Mouse (Mus musculus): ENCODE results near the gene Aip. TPM values are rescaled to one million over a fixed set of nuclear protein-coding genes. Genes with fewer than 3 reads are reported as not detected.

The Aip gene
- polyA plus RNA-seq, 1 experiment from 2014 or later, result 79.2 TPM

DNA sequence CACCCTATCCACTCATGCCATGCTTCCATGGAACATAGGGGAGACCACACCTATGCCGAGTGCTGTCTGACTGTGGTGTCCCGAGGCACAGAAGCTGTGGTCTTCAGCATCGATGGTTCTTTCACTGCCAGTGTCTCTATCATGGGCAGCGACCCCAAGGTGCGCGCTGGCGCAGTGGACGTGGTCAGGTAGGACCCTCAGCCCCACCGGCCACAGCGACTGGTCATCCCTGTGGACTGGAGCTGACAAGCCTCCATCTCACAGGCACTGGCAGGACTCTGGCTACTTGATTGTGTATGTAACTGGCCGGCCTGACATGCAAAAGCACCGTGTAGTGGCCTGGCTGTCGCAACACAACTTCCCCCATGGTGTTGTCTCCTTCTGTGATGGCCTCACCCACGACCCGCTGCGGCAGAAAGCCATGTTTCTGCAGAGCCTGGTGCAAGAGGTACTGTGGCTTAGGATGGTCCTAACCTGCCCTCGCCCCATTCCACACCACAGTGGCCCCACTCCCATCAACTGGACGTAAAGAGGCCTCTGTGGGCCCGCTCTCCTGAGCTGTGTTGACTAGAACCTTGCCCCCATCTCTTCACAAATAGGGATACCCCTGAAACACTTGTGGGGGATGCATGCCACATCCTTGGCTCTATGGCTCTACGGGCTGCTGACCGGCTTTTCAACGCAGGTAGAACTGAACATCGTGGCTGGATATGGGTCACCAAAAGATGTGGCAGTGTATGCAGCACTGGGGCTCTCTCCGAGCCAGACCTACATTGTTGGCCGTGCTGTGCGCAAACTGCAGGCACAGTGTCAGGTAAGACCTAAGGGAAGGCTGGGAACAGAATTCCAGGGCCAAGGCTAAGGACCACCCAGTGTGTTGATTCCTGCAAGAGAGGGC lies 13.3 kb downstream of the Aip start:
- H3K9me3 ChIP-seq (replicated peaks), result no peaks in the 10 kb centered on the region
- H3K27me3 ChIP-seq (ENCODE audit: low read depth, poor library complexity, severe bottlenecking), result no peaks in the 10 kb centered on the region
- H3K4me3 ChIP-seq, result no peak overlapping the region
- peaks cover 62% of the 10 kb centered on the region for H3K36me3 ChIP-seq
- H3K4me1 ChIP-seq, result peaks cover 18% of the 10 kb centered on the region
- no peak overlapping the region for H3K27ac ChIP-seq
- WGBS, result 94% methylated on average over 26 of the region's 26 CpGs
- DNase-seq (ENCODE audit: low spot score), result no peak

DNA sequence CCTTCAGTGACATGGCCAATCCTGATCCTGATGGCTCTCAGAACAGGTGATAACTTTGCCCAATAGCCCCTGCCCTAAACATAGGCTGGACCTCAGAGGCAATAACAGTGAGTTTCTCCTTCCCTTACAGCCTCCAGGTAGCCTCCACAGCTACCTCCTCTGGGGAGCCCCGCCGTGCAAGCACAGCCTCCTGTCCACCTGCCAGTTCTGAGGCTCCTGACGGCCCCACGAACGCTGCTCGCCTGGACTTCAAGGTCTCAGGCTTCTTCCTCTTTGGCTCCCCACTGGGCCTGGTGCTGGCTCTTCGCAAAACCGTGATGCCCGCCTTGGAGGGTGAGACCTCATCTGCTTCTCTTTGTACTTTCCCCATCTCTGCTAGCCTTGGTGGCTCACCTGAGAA lies 17.1 kb downstream of the Aip start:
- WGBS, result 88% methylated on average over 9 of the region's 9 CpGs
- no peak for DNase-seq (ENCODE audit: low spot score)
- H3K36me3 ChIP-seq, result peaks cover 24% of the 10 kb centered on the region
- H3K27me3 ChIP-seq (ENCODE audit: low read depth, poor library complexity, severe bottlenecking), result peaks cover under 1% of the 10 kb centered on the region; the same call in 1 of the 2 replicates
- H3K4me1 ChIP-seq, result peaks cover 14% of the 10 kb centered on the region
- H3K27ac ChIP-seq, result no peak overlapping the region
- no peaks in the 10 kb centered on the region for H3K9me3 ChIP-seq (replicated peaks)
- no peak overlapping the region for H3K4me3 ChIP-seq

DNA sequence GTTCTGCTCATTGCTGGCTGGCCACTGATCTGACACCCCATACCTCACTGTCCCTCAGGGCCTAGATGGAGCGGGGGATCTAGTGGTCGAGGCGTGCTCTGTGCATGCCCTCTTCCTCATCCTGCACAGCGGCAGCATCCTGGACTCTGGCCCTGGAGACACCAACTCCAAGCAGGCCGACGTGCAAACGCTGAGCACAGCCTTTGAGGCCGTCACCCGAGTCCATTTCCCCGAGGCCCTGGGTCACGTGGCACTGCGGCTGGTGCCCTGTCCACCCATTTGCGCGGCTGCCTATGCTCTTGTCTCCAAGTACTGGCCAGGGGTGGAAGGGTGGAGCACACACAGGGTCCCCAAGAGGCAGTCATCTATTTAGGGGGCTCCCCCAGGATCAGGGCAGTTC lies 19.0 kb downstream of the Aip start:
- Histone ChIP-seq H3K9me3 (replicated peaks) (no peaks in the 10 kb centered on the region), H3K4me1 (peaks cover 9% of the 10 kb centered on the region), H3K27me3 (ENCODE audit: low read depth, poor library complexity, severe bottlenecking) (peaks cover 19% of the 10 kb centered on the region), H3K4me3 (no peak overlapping the region), H3K27ac (no peak overlapping the region), H3K36me3 (peaks cover 6% of the 10 kb centered on the region)
- DNase-seq (ENCODE audit: low spot score), result no peak
- WGBS, result 93% methylated on average over 14 of the region's 14 CpGs

DNA sequence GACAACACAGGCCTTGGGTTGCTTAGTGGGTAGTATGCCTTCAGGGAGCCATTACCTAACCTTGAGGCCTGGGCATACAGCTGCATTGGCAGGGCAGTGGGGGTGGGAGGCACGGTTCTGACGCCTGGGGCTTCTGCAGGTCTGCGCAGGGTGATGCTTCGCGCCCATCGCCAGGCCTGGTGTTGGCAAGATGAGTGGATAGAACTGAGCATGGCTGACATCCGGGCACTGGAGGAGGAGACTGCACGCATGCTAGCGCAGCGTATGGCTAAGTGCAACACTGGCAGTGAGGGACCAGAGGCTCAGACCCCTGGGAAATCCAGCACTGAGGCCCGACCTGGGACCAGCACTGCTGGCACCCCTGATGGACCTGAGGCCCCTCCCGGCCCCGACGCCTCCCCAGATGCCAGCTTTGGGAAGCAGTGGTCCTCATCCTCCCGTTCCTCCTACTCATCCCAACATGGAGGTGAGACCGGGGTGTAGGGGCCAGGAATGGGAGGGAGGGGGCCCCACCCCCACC lies 20.9 kb downstream of the Aip start:
- WGBS, result 89% methylated on average over 16 of the region's 16 CpGs

DNA sequence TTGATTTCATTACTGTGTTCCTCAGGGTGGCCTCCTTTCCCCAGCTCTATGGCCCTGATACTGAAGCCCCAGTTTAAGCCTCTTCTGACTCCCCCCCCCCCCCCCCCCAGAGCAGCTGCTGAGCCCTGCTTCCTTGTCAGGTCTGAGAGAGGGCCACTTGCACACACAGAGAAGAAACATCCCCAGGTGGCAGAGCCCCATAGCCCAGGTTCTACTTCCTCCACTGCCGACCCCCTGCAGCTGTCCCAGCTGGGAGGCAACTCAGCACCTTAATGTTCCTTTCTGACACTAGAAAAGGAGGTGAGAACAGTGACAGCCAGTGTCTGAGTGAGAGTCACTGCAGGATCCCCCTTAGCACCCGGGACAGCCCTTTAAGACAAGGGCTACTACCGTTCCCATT lies 21.9 kb downstream of the Aip start:
- peaks cover 48% of the 10 kb centered on the region for H3K27me3 ChIP-seq (ENCODE audit: low read depth, poor library complexity, severe bottlenecking)
- WGBS, result 65% methylated on average over 3 of the region's 3 CpGs
- H3K4me3 ChIP-seq, result no peak overlapping the region
- no peak overlapping the region for H3K27ac ChIP-seq
- peaks cover 37% of the 10 kb centered on the region for H3K4me1 ChIP-seq
- H3K36me3 ChIP-seq, result no peaks in the 10 kb centered on the region
- DNase-seq (ENCODE audit: low spot score), result no peak
- H3K9me3 ChIP-seq (replicated peaks), result no peaks in the 10 kb centered on the region

More for the DNA sequence above, 20.9 kb downstream of the Aip start:
- peaks cover 38% of the 10 kb centered on the region for H3K27me3 ChIP-seq (ENCODE audit: low read depth, poor library complexity, severe bottlenecking)
- 0 out of 2 replicates have a peak, but pooled peaks cover 2% of the 10 kb centered on the region for H3K36me3 ChIP-seq
- H3K9me3 ChIP-seq (replicated peaks), result no peaks in the 10 kb centered on the region
- no peak overlapping the region for H3K27ac ChIP-seq
- peaks cover 28% of the 10 kb centered on the region for H3K4me1 ChIP-seq
- no peak for DNase-seq (ENCODE audit: low spot score)
- H3K4me3 ChIP-seq, result no peak overlapping the region

DNA sequence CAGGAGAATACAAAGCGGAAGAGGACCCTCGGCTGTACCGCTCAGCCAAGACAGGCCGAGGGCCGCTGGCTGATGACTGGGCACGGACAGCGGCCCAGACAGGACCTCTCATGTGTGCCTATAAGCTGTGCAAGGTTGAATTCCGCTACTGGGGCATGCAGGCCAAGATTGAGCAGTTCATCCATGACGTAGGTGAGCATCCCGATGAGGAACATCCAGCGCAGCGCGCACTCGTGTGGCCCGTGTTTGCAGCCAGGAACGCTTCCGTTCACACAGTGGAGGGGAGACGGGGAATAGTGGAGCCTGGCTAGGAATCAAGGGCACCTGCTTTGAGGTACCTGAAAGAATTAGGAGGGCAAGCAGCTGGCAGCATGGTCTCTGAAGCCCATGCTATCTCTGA lies 22.4 kb downstream of the Aip start:
- Histone ChIP-seq H3K36me3 (no peaks in the 10 kb centered on the region), H3K27ac (no peak overlapping the region), H3K4me1 (peaks cover 42% of the 10 kb centered on the region), H3K9me3 (replicated peaks) (no peaks in the 10 kb centered on the region), H3K27me3 (ENCODE audit: low read depth, poor library complexity, severe bottlenecking) (peaks cover 48% of the 10 kb centered on the region), H3K4me3 (no peak overlapping the region)
- DNase-seq (ENCODE audit: low spot score), result no peak
- 94% methylated on average over 18 of the region's 18 CpGs for WGBS

DNA sequence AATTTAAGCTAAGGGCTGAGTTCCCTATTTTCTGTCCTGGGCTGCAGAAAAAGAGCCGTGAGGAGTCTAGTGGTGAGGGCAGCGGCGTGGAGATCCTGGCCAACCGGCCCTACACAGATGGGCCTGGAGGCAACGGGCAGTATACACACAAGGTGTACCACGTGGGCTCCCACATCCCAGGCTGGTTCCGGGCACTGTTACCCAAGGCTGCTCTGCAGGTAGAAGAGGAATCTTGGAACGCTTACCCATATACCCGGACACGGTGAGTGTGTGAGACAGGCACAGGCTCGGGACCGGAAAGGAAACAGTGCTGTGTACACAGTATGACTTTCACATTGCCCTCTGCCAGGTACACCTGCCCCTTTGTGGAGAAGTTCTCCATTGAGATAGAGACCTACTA lies 23.0 kb downstream of the Aip start:
- peaks cover 48% of the 10 kb centered on the region for H3K27me3 ChIP-seq (ENCODE audit: low read depth, poor library complexity, severe bottlenecking)
- no peaks in the 10 kb centered on the region for H3K9me3 ChIP-seq (replicated peaks)
- H3K4me1 ChIP-seq, result peaks cover 48% of the 10 kb centered on the region
- no peak overlapping the region for H3K27ac ChIP-seq
- H3K4me3 ChIP-seq, result no peak overlapping the region
- DNase-seq (ENCODE audit: low spot score), result no peak
- WGBS, result 96% methylated on average over 12 of the region's 12 CpGs
- no peaks in the 10 kb centered on the region for H3K36me3 ChIP-seq

DNA sequence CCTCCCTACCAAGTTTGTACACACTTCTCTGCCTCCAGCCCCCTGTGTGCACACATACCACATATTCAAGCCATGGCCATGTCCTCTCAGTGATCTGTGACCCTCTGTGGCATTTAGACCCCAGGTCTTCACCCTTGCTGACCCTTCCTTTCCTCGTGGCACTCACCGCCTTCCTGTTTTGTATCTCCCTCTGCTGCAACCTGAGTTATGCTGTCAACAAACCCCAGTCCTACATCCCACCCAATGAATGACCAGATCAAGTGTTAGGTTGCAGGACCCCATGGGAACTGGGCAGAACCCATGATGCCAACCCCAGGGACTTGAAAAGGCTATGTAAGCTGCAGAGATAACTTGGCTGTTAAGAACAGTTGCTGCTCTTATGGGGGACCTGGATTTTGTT lies 23.6 kb downstream of the Aip start:
- Histone ChIP-seq H3K4me1 (peaks cover 53% of the 10 kb centered on the region), H3K9me3 (replicated peaks) (no peaks in the 10 kb centered on the region), H3K27me3 (ENCODE audit: low read depth, poor library complexity, severe bottlenecking) (peaks cover 48% of the 10 kb centered on the region), H3K27ac (no peak overlapping the region), H3K4me3 (no peak overlapping the region), H3K36me3 (no peaks in the 10 kb centered on the region)
- WGBS, result 80% methylated on average over 2 of the region's 2 CpGs
- no peak for DNase-seq (ENCODE audit: low spot score)

DNA sequence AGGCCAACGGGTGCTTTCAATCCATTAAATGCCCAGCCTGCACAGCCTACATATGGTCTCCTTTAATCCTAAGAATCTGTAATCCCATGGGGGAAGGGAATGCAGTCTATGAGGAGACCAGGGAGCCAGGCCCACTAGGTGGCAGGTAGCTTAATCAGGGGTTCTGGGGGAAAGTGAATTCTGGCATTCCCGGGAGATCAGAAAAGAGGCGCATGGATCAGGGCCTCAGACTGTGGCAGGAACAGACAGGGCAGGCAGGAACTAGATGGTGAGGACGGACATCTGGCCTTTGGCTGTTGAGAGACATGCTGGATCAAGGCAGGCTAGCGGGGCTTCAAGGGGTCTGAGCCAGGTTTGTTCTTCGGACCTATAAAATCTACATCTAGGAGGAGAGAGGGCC lies 24.2 kb downstream of the Aip start:
- H3K4me1 ChIP-seq, result peaks cover 56% of the 10 kb centered on the region
- no peaks in the 10 kb centered on the region for H3K36me3 ChIP-seq
- no peak for DNase-seq (ENCODE audit: low spot score)
- H3K4me3 ChIP-seq, result peak overlapping the region; percentile 63
- H3K27ac ChIP-seq, result no peak overlapping the region
- peaks cover 48% of the 10 kb centered on the region for H3K27me3 ChIP-seq (ENCODE audit: low read depth, poor library complexity, severe bottlenecking)
- 61% methylated on average over 6 of the region's 6 CpGs for WGBS
- H3K9me3 ChIP-seq (replicated peaks), result no peaks in the 10 kb centered on the region

DNA sequence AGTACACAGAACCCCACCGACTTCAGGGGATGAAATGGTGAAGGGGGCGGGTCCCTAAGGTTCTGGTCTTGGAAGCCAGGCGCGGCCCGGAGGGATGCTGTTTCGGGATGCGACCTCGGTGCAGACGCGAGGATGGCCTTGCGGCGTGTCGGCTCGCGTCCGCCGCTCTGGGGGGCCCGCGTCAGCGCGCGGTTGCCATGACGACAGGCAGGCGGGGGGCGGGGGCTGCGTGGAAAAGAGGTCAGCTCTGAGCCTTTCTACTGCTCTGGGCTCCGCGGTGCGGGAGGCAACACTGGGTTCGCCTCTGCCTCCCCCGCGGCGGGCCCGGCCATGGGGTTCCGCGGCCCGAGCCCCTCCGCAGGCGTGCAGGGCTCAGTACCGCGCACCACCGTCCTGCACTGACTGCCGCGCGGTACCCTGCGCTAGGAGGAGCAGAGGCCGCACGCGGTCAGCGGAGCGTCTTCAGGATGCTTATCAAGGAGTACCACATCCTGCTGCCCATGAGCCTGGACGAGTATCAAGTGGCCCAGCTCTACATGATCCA lies 24.9 kb downstream of the Aip start:
- Histone ChIP-seq H3K27ac (peak overlapping the region; percentile 62; the same call in 1 of the 2 replicates), H3K36me3 (no peaks in the 10 kb centered on the region), H3K27me3 (ENCODE audit: low read depth, poor library complexity, severe bottlenecking) (peaks cover 48% of the 10 kb centered on the region), H3K4me1 (peaks cover 62% of the 10 kb centered on the region), H3K9me3 (replicated peaks) (no peaks in the 10 kb centered on the region), H3K4me3 (peak overlapping the region; percentile 63)
- WGBS, result under 1% methylated on average over 52 of the region's 52 CpGs
- peak; percentile 72 for DNase-seq (ENCODE audit: low spot score)

DNA sequence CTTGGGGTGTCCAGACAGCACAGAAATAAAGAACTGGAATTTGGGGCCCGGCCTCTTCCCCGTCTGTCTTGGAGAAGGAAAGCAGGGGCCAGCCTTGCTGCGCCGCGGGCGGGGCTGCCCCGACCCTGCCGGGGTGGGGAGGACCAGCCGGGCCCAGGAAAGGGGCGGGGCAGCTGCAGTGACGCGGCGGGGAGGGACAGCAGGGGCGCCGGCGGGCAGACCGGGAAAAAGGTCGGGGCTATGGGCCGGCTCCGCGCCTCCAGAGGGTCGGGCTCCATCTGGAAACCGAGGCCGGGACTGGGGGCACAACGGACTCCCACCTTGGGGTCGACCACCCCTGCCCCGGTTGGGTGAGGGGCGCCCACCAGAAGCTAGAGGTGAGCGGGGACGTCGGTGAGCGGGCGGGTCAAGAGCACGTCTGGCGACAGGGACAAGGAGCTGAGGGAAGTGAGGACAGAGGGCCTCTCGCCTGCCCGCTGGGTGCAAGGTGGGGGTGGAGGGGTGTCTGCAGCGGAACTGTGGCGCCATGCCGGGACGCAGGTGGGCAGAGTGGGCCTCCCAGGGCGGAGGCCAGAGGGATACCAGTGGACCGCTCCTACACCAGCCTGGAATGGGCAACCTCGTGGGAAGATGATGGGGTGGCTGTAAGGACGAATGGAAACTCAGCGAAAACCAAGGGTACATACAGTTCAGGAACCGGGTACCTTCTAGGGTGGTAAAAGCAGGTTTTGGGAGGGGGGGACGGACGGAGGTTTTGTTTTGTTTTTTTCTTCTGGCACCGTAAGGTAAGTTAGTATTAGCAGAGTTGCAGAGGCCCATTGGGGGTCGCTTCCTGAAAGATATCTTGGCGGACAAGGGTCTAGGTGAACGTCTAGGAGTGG lies 25.6 kb downstream of the Aip start, which contains the start of gene Pitpnm1:
Gene Pitpnm1 (plus strand): TSS at position 162 of the 881 bp plus-strand sequence.
- peak within 1 kb of the TSS; percentile 66 for H3K27ac ChIP-seq
- peak; percentile 73 for DNase-seq (ENCODE audit: low spot score)
- 1% methylated on average over 53 of the region's 53 CpGs for whole genome bisulfite sequencing
- peaks cover 62% of the 10 kb centered on the region for H3K4me1 ChIP-seq
- H3K36me3 ChIP-seq, result no peaks in the 10 kb centered on the region
- H3K27me3 ChIP-seq (ENCODE audit: low read depth, poor library complexity, severe bottlenecking), result peaks cover 48% of the 10 kb centered on the region
- H3K4me3 ChIP-seq, result peak within 1 kb of the TSS; percentile 63
- no peaks in the 10 kb centered on the region for H3K9me3 ChIP-seq (replicated peaks)

DNA sequence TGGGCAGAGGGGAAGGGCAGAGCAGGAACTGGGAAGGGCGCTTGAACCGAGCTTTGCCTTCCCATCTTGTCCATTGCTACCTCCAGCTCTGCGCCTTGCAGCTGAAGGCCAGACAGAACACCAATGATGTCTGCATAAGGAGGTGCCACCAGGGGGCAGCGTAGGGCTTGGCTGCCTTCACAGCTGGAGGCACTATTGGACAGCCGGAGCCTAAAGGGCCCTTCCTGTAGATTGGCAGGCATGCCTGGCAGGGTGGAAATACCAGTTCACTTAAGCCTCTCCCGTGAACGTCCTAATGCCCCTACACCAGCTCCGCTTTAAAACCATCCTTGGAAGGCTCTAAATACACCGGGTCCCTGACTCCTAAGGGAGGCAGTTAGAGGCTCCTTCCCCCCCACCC lies 26.6 kb downstream of the Aip start:
- Histone ChIP-seq H3K4me3 (peak overlapping the region; percentile 63; the same call in 1 of the 2 replicates), H3K36me3 (no peaks in the 10 kb centered on the region), H3K27ac (no peak overlapping the region), H3K9me3 (replicated peaks) (no peaks in the 10 kb centered on the region), H3K4me1 (peaks cover 54% of the 10 kb centered on the region), H3K27me3 (ENCODE audit: low read depth, poor library complexity, severe bottlenecking) (peaks cover 48% of the 10 kb centered on the region)
- peak; percentile 90 for DNase-seq (ENCODE audit: low spot score)
- WGBS, result 14% methylated on average over 9 of the region's 9 CpGs

Data from limb, embryonic 10.5 days (tissue).